Mouse (Mus musculus) cerebellum, adult 2 months (tissue): Measurements from ENCODE around the gene Prh1. TPM values are rescaled to one million over a fixed set of nuclear protein-coding genes. Genes with fewer than 3 reads are reported as not detected.
"Not testable (repeated sequence)": the region's sequence is repeated elsewhere in the genome, so short reads cannot be mapped to it uniquely, and the experiment has no call there.

Experiments
- DNase-seq, 2 experiments: peaks; one replicate each; pipeline ENCODE4 v3.0.0; 2021
- H3K27ac ChIP-seq: fragments of 200-500 bp; 2 replicates; pipeline ENCODE4 v1.5.1; 2012; ENCODE audit warnings: low read length, control low read depth, inconsistent platforms; ENCODE audit not compliant: insufficient read depth
- H3K27me3 ChIP-seq: fragments of 200-500 bp; 2 replicates; pipeline ENCODE4 v1.6.1; 2012; ENCODE audit warnings: inconsistent platforms, mild to moderate bottlenecking, low read length, moderate library complexity; ENCODE audit not compliant: control insufficient read depth, insufficient read depth
- H3K4me1 ChIP-seq: fragments of 200-500 bp; 2 replicates; pipeline ENCODE4 v1.6.1; 2011; ENCODE audit warnings: low read length; ENCODE audit not compliant: control insufficient read depth, insufficient read depth
- H3K4me3 ChIP-seq: fragments of 200-500 bp; replicated peaks from 2 replicates; pipeline ENCODE3; 2011; ENCODE audit warnings: mild to moderate bottlenecking, low read depth, low read length, control low read depth; ENCODE audit not compliant: insufficient read depth
- WGBS: fragments of 180-500 bp; shearing (Covaris S2); methylation state at CpG from one replicate; pipeline ENCODE4 v1.1.7; 2018; 5-methylcytosine and 5-hydroxymethylcytosine counted together
- polyA plus RNA-seq: library from polyadenylated mRNA; depleted of rRNA; stranded (reverse); fragments of >200 nt; gene quantifications from 2 replicates; pipeline ENCODE4 v1.2.3, GENCODE M21; 2012; rRNA removed

Gene Prh1
- not detected in 2 replicates for polyA plus RNA-seq

- 74% methylated on average over 1 of the region's 1 CpGs for WGBS
- not testable (repeated sequence) for H3K27me3 ChIP-seq, H3K4me3 ChIP-seq, H3K4me1 ChIP-seq, DNase-seq, H3K27ac ChIP-seq
Measured at GRCm38 (mm10) chr6:132569509-132569908, at the start of gene Prh1. Prh1 (plus strand) TSS chr6:132569809.

DNA sequence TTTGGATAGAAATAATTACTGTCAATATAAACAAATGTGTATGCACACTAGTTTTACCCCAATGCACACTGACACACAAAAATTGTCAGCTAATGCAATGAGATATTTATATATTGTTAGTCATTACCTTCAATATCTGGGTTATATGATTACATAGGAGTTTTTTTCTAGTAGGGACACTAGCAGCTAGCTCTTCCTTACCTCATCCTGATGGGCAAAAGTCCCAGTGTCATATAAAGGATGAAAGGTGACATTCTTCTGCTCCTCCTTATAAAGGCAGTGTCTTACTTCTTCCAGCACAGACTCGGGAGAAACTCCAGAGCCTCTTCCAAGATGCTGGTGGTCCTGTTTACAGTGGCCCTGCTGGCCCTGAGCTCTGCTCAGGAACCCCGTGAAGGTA lies 26.0 kb downstream of the Prh1 start, which contains the start of gene Prp2:
Gene Prp2 (plus strand): TSS at position 301 of the 400 bp plus-strand sequence.
- not testable (repeated sequence) for H3K4me3 ChIP-seq, H3K27me3 ChIP-seq, H3K4me1 ChIP-seq, H3K27ac ChIP-seq, DNase-seq
- 55% methylated on average over 2 of the region's 2 CpGs for WGBS

Other genes with a start within 250 kb of the Prh1 start
- gene Gm8882, start 205.7 kb upstream of the Prh1 start, polyA plus RNA-seq, result not detected in 2 replicates
- gene Prp2, start 26.1 kb downstream of the Prh1 start, polyA plus RNA-seq, result not detected in 2 replicates
- gene A630073D07Rik, start 81.7 kb downstream of the Prh1 start, polyA plus RNA-seq, result not detected in 2 replicates
- gene Tas2r120, start 87.1 kb downstream of the Prh1 start, polyA plus RNA-seq, result not detected in 2 replicates
- not detected in 2 replicates for gene Tas2r121, start 131.2 kb downstream of the Prh1 start, polyA plus RNA-seq
- gene Tas2r122, start 142.1 kb downstream of the Prh1 start, polyA plus RNA-seq, result not detected in 2 replicates
- gene Tas2r115, start 168.2 kb downstream of the Prh1 start, polyA plus RNA-seq, result not detected in 2 replicates
- gene Tas2r124, start 184.9 kb downstream of the Prh1 start, polyA plus RNA-seq, result not detected in 2 replicates
- not detected in 2 replicates for gene Tas2r102, start 192.3 kb downstream of the Prh1 start, polyA plus RNA-seq
- not detected in 2 replicates for gene Tas2r136, start 208.4 kb downstream of the Prh1 start, polyA plus RNA-seq
- gene Tas2r117, start 233.0 kb downstream of the Prh1 start, polyA plus RNA-seq, result not detected in 2 replicates